Mouse (Mus musculus) CD4-positive helper T cell, adult 2 months (primary cell): ENCODE results near the gene Scn5a.

ENCODE experiments used
- DNase-seq: peaks from one replicate; pipeline ENCODE4 v3.0.0-alpha.2; 2012; ENCODE audit warnings: low read depth, missing footprints, low spot score

Gene Scn5a

DNA sequence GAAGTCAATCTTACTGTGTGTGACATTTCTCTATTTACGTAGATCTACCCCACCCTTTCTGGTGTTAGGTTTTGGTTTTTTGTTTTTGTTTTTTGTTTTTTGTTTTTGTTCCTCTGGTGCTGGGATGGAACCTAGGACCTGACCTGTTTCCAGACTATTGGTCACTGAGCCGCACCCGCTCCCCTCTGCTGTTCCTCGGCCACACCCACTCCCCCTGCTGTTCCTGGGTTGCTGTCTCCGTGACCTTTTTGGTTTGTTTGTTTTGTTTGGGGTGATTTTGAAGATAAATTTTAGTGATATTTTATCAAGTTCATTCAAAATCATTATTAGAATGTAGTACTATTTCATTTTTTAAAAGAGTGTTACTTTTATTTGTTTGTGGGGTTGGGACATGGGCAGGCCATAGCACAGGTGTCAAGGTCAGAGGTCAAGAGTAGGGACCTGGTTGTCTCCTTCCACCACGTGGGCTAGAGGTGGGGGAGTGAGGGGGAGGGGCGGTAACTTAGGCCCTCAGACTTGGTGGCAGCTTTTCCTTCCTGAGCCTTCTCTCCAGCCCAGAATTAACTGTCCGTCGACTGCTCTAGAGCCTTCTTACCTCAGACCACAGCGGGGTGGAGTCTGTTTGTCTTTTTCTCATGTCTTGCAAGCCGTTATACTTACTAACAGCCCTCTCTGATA lies 73.7 kb downstream of the Scn5a start:
- DNase-seq = no peak

DNA sequence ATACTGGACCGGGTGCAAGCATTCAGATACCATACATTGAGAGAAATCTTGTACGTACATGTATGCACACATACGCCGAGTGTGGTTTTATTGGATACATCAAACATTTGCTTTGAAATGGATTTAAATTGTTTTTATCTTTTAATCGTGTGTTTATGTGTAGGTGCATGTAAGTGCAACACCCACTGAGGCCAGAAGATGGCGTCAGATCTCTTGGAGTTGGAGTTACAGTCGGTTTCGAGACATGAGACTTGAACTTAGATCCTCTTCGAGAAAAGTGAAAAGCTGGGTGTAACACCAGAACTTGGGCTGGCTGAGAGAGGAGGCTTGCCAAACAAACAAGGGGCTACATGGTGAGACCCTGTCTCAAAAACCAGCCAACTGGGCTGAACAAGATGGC lies 75.2 kb downstream of the Scn5a start:
- DNase-seq = no peak

DNA sequence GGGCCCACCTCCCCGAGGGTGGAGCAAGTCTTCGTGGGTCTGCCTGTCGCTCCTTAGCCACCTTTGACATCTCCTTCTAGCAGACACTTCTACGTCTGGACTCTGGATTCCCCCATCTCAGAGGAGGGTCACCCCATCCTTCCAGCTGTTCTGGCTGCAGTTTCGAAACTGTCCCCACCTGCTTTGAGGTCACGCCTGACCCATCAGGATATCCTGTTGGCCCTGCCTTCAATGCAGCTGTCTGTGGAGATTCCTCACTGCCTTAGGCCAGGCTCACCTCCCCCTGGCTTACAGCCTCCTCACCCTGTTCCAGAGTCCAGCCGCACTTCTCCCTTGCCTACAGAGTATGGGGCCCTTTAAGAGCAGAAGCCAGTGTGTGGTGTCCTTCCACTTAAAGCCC lies 79.9 kb downstream of the Scn5a start:
- DNase-seq = no peak

DNA sequence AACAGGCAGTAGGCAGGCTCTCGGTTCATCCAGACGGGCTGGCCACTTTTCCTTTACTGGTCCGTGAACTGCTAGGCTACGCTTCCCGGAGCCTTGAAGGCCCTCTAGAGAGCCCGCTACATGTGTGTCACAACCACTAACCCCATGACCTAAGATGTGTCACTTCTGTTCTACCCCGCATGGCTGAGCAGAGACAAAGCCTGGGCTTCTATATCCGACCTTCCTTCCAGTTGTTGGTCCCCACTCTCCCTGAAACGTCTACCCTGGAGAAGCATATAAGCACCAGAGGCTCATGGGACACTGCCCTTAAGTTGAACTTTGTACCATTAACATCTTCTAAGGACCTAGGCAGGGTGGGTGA lies 80.6 kb downstream of the Scn5a start:
- no peak for DNase-seq

DNA sequence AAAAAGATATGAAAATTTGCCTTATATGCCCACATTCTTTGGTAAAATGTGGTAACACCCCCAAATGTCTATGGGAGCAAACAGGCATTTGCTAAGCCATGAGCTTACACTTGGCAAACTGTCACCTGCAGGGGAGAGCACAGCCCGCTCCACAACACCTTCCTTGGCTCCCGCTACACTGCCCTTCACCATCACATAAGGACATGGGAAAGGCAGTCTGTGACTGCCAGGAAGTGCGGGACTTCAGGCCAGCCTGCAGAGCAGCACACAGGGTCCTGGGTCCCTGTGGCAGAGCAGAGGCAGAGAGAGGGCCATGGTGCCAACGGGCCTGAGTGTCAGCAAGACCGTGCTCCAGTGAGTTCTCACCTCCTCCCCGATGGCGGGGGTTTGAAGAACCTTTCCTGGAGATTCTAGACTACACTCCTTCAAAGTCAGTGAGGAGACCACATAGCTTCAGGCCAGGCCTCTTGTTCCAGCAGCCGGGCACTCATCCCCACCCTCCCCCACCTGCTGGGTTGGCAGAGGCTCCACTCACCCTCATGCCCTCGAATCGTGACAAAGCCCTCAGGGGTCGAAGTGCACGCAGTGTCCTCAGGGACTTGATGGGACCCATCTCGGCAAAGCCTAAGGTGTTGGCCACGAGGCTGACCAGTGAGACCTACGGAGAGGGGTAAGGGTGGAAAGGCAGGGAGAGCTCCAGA lies 81.1 kb downstream of the Scn5a start:
- DNase-seq = no peak

DNA sequence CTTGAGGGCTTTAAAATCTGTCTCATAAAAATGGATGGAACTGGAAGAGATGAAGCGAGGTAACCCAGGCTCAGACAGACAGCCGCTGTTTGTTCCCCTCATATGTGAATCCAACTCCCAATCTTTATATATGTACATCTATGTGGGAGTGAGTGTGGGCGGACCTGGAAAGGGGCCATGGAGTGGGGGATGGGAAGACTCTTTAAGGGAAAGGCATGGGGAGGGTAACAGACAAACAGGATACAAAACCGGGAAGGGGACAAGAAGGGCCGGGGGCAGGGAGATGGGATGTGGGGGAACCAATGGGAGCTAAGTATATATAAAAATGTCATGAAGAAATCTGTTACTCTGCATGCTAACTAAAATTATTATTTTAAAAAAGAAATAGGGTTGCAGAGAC lies 81.9 kb downstream of the Scn5a start:
- DNase-seq = no peak

DNA sequence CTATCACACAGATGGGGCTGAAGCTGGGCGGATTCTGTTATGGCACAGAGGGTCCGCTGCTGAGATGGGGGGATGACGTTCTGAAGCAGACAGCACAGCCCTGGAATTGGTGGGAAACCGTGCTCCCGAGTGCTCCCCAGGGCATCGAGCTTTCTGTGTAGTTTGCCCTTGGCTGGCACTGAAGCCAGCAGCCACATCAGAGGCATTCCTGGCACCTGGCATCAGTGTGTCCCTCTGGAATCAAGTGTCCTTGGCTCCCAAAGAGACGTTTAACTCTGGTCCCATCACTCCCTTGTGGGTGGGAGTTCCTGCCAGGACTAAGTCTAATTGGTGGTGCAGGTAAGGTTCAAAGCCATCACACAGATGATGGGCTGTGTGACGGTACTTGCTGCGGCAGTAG lies 82.5 kb downstream of the Scn5a start:
- no peak for DNase-seq

DNA sequence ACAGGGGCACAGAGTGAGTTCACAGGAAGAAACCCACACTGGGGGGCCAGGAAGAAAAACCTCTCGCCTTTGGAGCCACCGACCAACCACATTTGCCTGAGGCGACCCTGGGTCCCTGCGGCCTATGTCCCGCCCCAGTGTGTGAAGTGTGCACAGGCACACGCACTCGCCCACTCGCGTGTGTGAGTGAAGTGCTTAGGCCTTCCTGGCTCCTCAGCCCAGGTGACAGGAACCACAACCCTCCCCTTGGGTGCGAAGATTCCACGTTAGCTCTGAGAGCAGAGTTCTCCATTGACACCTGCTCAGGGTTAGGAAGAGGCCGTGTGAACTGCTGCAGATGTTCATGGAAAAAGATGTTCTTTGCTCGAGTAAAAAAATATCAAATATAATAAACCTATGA lies 93.9 kb downstream of the Scn5a start:
- DNase-seq = no peak

DNA sequence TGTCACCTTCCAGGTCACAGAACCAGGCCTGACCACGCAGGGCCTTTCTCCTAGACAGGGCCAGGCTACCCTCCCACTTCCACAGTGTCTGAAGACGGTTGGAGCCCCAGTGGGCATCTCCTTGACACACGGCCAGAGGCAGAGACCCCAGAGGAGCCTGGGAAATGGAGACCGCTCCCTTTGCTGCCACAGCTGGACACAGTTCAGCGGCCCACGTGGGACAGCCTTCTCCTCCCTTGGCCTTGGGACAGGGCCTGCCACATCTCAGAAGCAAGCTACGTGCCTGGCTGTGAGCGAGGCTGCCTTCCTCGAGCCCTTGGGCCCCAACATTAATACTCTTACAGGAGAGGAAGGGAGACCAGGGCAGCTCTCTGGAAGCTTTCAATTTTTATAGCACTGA lies 94.4 kb downstream of the Scn5a start:
- no peak for DNase-seq

DNA sequence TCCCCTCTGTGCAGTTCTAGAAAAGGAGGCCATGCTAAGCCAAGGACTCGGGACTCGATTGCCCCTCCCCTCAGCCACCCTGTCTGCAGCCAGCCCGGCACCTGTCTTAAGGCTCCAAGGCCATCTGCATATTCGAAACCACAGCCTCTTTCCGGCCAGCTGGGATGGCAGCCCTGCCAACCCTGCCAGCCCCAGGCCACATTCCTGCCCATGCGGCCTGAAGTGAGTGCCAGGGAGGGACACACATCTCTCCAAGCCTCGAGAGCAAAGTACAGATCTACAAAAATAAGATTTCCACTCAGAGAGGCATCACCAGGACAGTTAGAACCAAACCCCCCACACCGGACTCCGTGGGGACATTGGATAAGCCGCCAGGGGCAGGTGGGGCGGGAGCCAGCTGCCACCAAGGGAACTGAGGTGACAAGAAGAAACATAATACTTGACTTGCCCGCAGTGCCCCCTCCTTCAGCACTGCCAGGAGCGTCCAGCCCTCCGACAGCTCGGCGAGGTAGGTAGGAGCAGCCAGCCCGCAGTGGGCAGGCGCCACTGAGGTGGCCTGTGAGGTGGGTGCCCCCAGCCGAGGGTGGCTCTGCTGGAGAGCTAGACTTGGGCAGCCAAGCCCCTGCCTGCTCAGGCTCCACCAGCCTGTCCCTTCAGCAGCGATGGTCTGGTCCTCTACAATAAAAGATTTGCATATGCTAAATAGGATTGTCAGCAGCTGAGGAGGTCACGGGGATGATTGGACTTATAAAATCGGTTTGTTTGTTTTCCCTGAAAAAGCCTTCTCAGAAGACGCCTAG lies 95.1 kb downstream of the Scn5a start:
- DNase-seq = no peak

DNA sequence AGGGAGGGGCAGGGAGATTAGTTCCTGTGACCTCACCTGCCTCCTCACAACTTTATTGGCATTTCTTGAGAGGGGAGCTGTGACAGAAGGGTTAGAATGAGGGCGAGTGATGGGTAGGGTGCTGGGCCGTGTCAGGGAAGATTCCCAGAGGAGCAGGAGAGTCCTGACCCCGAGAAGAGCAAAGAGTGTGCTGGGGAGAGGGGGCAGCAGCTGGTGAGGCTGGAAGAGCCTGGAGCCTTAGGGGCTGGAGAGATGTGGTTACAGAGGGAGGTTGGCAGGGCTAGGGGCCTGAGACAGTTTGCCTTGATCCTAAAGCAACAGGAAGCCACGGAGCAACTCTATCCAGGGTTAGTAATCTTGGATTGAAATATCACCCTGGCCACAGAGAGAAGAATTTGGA lies 97.2 kb downstream of the Scn5a start:
- no peak for DNase-seq

DNA sequence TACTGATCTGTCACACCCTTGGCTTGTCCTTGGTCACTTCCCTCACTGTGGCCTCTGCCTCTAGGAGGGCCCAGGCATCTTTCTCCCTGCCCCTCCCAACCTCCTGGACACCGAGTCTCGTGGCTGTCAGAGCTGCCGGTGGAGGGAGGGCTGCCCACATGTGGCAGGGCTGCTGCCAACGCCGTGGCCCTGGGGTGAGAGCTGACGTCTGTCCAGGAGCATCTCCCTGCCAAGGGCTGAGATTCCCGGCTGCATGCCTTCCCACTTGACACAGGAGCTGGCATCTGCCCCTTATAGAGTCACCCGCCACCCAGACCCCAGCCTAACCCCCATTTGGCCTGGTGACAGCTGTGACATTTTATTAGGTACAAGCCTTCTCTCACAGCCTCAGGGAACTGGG lies 99.5 kb downstream of the Scn5a start:
- DNase-seq = no peak

DNA sequence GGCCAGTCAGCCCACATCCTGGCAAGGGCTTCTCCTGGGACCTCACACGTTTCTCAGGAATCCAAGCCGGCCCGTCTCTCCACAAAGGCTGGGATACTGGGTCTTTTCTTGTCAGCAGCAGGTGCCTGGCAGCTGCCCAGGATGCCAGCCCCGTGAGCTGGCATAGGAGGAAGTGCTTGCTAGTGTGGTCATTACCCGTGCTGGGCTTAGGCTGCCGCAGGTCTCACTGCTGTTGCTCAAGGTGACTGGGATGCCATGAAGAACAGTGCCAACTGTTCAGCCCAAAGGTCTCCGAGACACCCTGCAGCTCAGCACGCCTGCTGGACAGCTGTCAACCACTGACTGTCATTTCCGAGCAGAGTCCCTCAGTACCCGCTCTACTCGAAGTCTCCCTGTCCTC lies 100.5 kb downstream of the Scn5a start:
- no peak for DNase-seq

DNA sequence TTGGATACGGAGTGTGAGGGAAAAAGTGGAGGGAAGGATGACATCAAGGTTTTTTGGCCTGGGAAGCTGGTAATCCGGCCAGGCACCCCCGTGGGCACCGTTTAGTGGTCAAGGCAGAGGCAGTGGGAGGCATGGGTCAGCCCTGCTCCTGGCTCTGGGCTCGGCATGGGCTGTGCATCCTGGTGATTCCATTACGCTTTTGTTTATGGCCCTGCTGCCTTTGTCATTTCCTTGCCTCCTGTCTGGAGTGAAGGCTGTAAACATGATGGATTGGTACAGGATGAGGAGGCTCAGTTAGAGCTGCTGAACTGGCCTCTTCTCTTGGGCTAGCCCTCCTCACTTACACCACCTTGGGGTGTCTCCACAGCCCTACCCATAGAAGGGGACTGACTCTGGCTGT lies 101.1 kb downstream of the Scn5a start:
- DNase-seq = no peak

DNA sequence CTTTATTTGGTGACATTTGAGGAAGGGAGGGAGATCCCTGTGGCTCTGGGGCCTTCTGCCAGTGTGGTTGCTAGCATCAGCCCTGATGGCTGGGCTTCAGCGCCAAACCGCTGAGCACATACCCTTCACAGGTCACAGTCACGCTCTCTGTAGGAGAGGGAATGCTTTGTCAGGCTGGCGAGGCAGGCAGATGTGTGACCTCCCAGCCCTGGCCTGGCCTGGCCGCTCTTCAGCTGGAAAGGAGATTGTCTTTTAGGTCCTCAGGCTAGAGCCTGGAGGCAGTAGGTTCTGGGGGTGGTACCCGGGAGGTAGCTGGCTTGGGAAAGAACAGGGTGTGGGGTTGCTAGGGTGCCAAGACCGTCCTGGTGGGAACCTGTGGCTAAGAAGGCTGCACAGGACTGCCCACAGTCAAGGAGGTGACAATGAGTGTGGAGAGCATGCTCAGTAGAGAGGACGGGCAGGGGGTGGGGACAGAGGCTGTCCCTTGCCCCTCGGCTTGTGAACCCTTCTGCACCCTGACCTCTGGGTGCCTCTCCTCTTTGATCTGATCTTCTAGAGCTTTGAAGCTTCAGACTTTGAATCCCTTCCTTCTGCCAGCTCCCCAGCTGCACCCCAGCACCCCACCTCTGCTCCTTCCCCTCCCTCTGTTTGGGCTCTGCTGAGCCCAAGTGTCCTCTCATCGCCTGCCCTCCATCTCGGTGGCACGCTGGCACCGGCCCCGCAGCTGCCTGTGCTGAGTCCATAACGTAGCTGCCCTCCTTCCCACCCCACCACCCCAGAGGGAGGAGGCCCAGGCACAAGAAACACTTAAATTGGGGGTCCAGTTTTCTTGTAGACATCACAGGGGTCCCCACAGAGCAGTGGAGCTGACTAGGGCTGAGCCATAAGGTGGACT lies 103.9 kb downstream of the Scn5a start:
- no peak for DNase-seq

DNA sequence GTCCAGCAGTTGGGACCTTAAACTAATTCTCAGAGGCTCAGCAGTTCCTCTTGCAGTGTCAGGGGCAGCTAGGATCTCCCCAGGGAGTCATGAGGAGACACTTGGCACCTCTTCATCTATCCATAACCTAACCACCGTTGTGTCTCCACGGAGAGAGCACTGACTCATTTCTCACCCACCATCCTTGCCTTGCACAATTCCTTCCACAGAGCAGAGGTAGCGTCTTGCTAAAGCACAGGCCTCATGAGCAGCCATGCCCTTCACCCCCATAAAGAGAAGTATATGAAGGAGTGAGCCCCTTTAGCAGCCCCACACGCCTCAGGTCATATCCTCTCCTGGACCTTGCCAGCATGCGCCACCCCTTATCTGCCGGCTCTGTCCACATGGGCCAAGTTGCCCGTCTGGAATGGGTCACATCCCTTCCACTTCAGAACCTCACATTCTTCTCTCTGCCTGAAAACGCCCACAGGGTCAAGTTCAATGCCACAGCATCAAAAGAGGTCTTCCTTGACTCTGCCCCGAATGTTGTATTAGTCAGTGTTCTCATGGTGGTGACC lies 105.1 kb downstream of the Scn5a start:
- DNase-seq = no peak

DNA sequence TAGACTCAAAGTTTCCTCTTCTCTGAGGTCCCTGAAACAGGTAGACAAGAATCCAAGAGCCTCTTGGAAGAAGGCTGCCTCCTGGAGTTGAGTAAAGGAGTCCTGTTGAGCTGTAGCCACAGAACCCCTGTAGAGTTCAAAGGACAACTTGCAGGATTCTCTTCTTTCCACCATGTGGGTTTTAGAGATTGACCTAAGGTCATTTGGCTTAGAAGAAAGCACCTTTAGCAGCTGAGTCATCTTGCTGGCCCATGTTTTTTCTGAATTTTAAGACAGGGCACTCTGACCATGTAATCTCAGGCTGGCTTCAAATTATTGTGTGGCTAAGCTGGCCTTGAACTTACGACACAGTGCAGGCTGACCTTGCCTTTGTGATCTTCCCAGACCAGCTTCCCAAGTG lies 105.8 kb downstream of the Scn5a start:
- no peak for DNase-seq

DNA sequence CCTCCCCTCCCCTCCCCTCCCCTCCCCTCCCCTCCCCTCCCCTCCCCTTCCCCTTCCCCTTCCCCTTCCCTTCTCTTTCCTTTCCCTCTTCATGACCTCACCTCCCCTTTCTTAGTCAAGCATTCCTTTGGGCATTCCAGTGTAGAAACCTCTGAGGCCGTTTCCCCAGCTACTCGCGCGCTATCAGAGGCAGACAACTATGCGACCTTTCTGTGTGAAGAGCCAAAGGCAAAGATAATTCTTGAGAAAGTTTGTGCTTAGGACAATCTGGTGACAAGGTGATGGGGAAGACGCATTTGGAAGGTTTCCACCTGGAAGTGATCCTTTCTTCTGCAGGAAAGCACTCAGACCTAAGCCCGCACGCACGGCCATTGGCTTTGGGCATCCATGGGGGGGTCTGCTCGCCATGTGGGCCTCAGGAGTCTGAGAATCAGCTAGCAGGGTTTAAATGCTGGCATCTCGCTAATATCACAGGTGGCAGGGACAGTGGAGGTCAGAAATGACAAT lies 106.4 kb downstream of the Scn5a start:
- DNase-seq = no peak

DNA sequence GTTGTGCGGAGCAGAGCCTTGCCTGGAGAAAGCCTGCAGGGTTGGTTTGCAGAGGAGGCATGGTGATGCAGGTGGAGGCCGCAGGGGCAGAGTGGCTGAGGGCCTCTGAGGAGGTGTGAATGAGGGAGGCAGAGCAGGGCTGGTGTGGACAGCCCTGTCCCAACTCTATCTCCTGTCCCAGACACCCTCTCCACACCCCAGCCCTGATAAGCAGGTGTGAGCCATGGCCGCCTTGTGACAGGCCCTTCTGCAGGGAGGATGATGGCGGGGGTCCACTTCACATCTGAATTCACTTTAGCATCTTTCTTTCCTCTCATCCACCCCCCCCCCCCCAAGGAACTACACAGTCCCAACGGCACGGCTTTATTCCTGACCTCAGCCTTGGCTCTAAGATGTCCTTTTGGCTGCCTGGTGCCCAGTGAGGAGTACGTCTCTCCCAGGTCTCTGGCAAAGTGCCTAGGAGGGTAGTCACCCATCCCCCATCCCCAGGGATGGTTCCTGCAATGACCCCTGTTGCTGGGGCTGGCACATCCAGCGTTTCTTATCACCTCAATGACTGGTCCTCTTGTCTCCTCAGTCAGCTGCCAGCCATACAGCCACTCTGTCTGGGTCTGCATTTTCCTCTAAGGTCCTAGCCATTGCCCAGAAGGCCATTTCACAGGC lies 109.0 kb downstream of the Scn5a start:
- DNase-seq = no peak

DNA sequence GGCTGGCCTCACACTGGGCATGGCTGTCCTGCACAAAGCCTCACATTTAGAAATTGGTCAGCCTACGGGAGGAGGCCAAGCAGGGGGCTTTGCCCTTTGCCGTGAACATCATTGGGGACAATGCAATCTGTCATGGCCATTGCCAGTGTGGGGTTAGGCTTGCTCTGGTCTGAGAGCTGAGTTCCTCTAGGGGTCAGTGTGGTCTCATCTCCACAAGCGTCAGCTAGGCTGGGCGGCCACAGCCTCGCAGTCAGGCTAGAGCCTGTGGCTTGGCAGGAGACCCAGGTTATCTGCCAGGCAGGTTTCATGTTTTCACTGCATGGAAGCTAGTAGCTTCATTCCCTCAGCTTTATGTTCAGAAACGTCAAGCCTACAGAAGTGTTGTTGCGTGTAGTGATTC lies 113.2 kb downstream of the Scn5a start:
- DNase-seq = no peak

DNA sequence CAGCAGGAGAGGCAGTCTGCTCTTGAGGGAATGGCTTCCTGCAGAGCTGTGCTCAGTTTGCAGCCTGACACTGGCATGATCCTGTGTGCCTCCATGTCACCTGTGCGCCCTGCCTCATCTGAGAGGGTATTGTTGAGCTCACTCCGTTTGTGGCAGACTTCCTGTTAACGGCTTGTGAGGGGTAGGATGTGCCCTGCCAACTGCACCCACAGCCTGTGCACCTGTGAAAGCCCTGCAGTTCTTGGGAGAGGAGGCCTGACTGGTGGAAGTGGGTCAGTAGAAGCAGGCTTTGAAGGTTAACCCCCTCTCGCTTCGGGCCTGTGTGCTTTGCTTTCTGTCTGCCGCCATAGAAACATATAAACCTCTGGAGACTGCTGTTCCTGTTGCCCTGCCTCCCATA lies 113.8 kb downstream of the Scn5a start:
- no peak for DNase-seq
